Comparison of ENCODE assay signal across 7 mouse cellular contexts in genomic region chr4:150236521-150237481, GRCm38 (mm10). TPM values are rescaled to one million over a fixed set of nuclear protein-coding genes. Genes with fewer than 3 reads are reported as not detected.
A peak's percentile ranks its signal among the peaks of the same experiment; 100 is the strongest.
DNase-seq lines count a peak whose midpoint lies in the region; ATAC-seq and TF ChIP-seq lines count a peak whose summit lies in the region.

Gene Eno1 (plus strand): TSS chr4:150236721.

- peak within 1 kb of the TSS; percentile 91 for H3K4me3 ChIP-seq in embryonic facial prominence, embryonic 12.5 days
- H3K4me3 ChIP-seq in kidney, adult 2 months (ENCODE audit: insufficient read depth, low read depth, low read length), result peak within 1 kb of the TSS; percentile 95
- H3K4me3 ChIP-seq in limb, embryonic 12.5 days (replicated peaks), result peak within 1 kb of the TSS; percentile 72
- peak within 1 kb of the TSS; percentile 77 for H3K4me3 ChIP-seq in midbrain, embryonic 15.5 days
- peak within 1 kb of the TSS; percentile 90 for H3K4me3 ChIP-seq in spleen, adult 2 months (ENCODE audit: extremely low read depth, insufficient read depth, insufficient read length)

- H3K36me3 ChIP-seq in embryonic facial prominence, embryonic 12.5 days, result peaks cover 16% of the 10 kb centered on the region
- no peaks in the 10 kb centered on the region; the same call in 1 of the 2 replicates for H3K36me3 ChIP-seq in kidney, adult 2 months (ENCODE audit: control insufficient read depth, insufficient read depth, low read length)
- H3K36me3 ChIP-seq in limb, embryonic 12.5 days, result peaks cover 24% of the 10 kb centered on the region
- H3K36me3 ChIP-seq in midbrain, embryonic 15.5 days (replicated peaks), result peaks cover 8% of the 10 kb centered on the region
- peaks cover 8% of the 10 kb centered on the region for H3K36me3 ChIP-seq in spleen, adult 2 months (ENCODE audit: control insufficient read depth, insufficient read depth, low read length)

- peak within 1 kb of the TSS; percentile 79 for H3K4me2 ChIP-seq in embryonic facial prominence, embryonic 12.5 days (replicated peaks)
- peak within 1 kb of the TSS; percentile 84 for H3K4me2 ChIP-seq in limb, embryonic 12.5 days
- peak within 1 kb of the TSS; percentile 69 for H3K4me2 ChIP-seq in midbrain, embryonic 15.5 days

- peak within 1 kb of the TSS; percentile 99 for H3K27ac ChIP-seq in embryonic facial prominence, embryonic 12.5 days
- peak within 1 kb of the TSS; percentile 95 for H3K27ac ChIP-seq in kidney, adult 2 months (ENCODE audit: insufficient read depth, low read depth, low read length)
- H3K27ac ChIP-seq in limb, embryonic 12.5 days, result peak within 1 kb of the TSS; percentile 99
- H3K27ac ChIP-seq in midbrain, embryonic 15.5 days, result peak within 1 kb of the TSS; percentile 98
- peak within 1 kb of the TSS; percentile 90 for H3K27ac ChIP-seq in spleen, adult 2 months (ENCODE audit: insufficient read depth, low read length)

- TF ChIP-seq CTCF in kidney, adult 2 months (conservative IDR thresholded peaks at IDR 0.05; ENCODE audit: insufficient read depth, insufficient read length, low read depth, low read length), result no peak
- TF ChIP-seq CTCF in spleen, adult 2 months (IDR thresholded peaks at IDR 0.05; ENCODE audit: extremely low read depth, insufficient read depth, insufficient read length, insufficient replicate concordance), result no peak

- ATAC-seq in embryonic facial prominence, embryonic 12.5 days (ENCODE audit: insufficient number of reproducible peaks, insufficient read depth, low FRiP score, low TSS enrichment), result peak; percentile 98
- peak; percentile 98 for ATAC-seq in limb, embryonic 12.5 days (ENCODE audit: insufficient number of reproducible peaks, insufficient read depth, low FRiP score, low TSS enrichment, low read depth)
- ATAC-seq in midbrain, embryonic 15.5 days (replicated peaks), result peak; percentile 97

- peaks cover 26% of the 10 kb centered on the region for H3K4me1 ChIP-seq in embryonic facial prominence, embryonic 12.5 days
- H3K4me1 ChIP-seq in kidney, adult 2 months (ENCODE audit: control insufficient read depth, insufficient read depth, low read length), result peaks cover 25% of the 10 kb centered on the region
- peaks cover 47% of the 10 kb centered on the region for H3K4me1 ChIP-seq in limb, embryonic 12.5 days (replicated peaks)
- H3K4me1 ChIP-seq in midbrain, embryonic 15.5 days, result peaks cover 49% of the 10 kb centered on the region
- H3K4me1 ChIP-seq in spleen, adult 2 months (ENCODE audit: control insufficient read depth, insufficient read depth, insufficient read length), result peaks cover 22% of the 10 kb centered on the region; the same call in 1 of the 2 replicates

- DNase-seq in adrenal gland, postnatal 25 days, result peak; percentile 98
- DNase-seq in heart, adult 18-20 months, result peak; percentile 96 to 99
- DNase-seq in kidney, adult 2 months, result peak; percentile 98
- peak; percentile 89 to 94 for DNase-seq in spleen, adult 2 months (ENCODE audit: low read depth in 1 of 2, low spot score in 2 of 2)

- peak within 1 kb of the TSS; percentile 84 for H3K9ac ChIP-seq in embryonic facial prominence, embryonic 12.5 days
- H3K9ac ChIP-seq in limb, embryonic 12.5 days (replicated peaks), result peak within 1 kb of the TSS; percentile 85
- peak within 1 kb of the TSS; percentile 78 for H3K9ac ChIP-seq in midbrain, embryonic 15.5 days

- under 1% methylated on average over 72 of the region's 78 CpGs for WGBS in embryonic facial prominence, embryonic 12.5 days
- under 1% methylated on average over 78 of the region's 78 CpGs for WGBS in kidney, adult 2 months
- under 1% methylated on average over 75 of the region's 78 CpGs for WGBS in limb, embryonic 12.5 days
- WGBS in midbrain, embryonic 15.5 days, result under 1% methylated on average over 70 of the region's 78 CpGs
- whole genome bisulfite sequencing in spleen, adult 2 months, result under 1% methylated on average over 74 of the region's 78 CpGs

- TF ChIP-seq POLR2A in kidney, adult 2 months (IDR thresholded peaks at IDR 0.05; ENCODE audit: low read depth, low read length), result peak; percentile 91
- TF ChIP-seq POLR2A in spleen, adult 2 months (IDR thresholded peaks at IDR 0.05; ENCODE audit: low read depth, low read length), result peak; percentile 57

- no peaks in the 10 kb centered on the region for H3K27me3 ChIP-seq in embryonic facial prominence, embryonic 12.5 days
- H3K27me3 ChIP-seq in kidney, adult 2 months (replicated peaks; ENCODE audit: control insufficient read depth, insufficient read depth, low read length), result no peaks in the 10 kb centered on the region
- no peaks in the 10 kb centered on the region for H3K27me3 ChIP-seq in limb, embryonic 12.5 days
- no peaks in the 10 kb centered on the region for H3K27me3 ChIP-seq in midbrain, embryonic 15.5 days (replicated peaks)
- no peaks in the 10 kb centered on the region for H3K27me3 ChIP-seq in spleen, adult 2 months (ENCODE audit: control insufficient read depth, insufficient read depth, low read length)

- H3K9me3 ChIP-seq in embryonic facial prominence, embryonic 12.5 days, result no peaks in the 10 kb centered on the region
- no peaks in the 10 kb centered on the region for H3K9me3 ChIP-seq in limb, embryonic 12.5 days
- H3K9me3 ChIP-seq in midbrain, embryonic 15.5 days, result no peaks in the 10 kb centered on the region

RNA-seq across cellular contexts. Expression of gene Eno1, which starts in this region (rescaled TPM):
- total RNA-seq in adrenal gland, postnatal 25 days (2021), result 428 and 430 TPM in 2 replicates
- polyA plus RNA-seq in embryonic facial prominence, embryonic 12.5 days (2016; fragmentation: Nextera tagmentation; extraction: Ambion mirVana), result 1,519 and 1,577 TPM in 2 replicates
- total RNA-seq in heart, adult 18-20 months (2021), result 100 to 1,000 TPM; 118 to 148 TPM
- polyA plus RNA-seq in kidney, adult 2 months (2012; rRNA removed), result 630 and 636 TPM in 2 replicates
- 1,793 and 1,872 TPM in 2 replicates for polyA plus RNA-seq in limb, embryonic 12.5 days (2016; fragmentation: Nextera tagmentation; extraction: Ambion mirVana)
- polyA plus RNA-seq in midbrain, embryonic 15.5 days (2015; fragmentation: Nextera tagmentation; extraction: Ambion mirVana), result 1,044 and 1,060 TPM in 2 replicates
- 120 and 224 TPM in 2 replicates for polyA plus RNA-seq in spleen, adult 2 months (2012; rRNA removed)

Comparison
In these comparisons a context has a peak if more than half of its experiments do, and no peak if none do; other contexts are left out.
1. Peak in every context shown above with its lines: DNase-seq, ATAC-seq, H3K4me3 ChIP-seq and H3K27ac ChIP-seq.